Mouse (Mus musculus): ENCODE measurements around the gene Mex3d. TPM values are rescaled to one million over a fixed set of nuclear protein-coding genes. Genes with fewer than 3 reads are reported as not detected.
A peak's percentile ranks its signal among the peaks of the same experiment; 100 is the strongest.

Mex3d gene
- 5.3 and 6.7 TPM in 2 replicates for polyA plus RNA-seq (2014; fragmentation: Nextera tagmentation; extraction: Ambion mirVana)

- Histone ChIP-seq H3K4me2 (ENCODE audit: low read length) (peak within 1 kb of the TSS; percentile 74), H3K9me3 (ENCODE audit: control insufficient read depth, low read length) (no peaks in the 10 kb centered on the region), H3K4me3 (ENCODE audit: low read depth, low read length) (peak within 1 kb of the TSS; percentile 81), H3K4me1 (replicated peaks; ENCODE audit: control insufficient read depth, insufficient read depth, low read length) (peaks cover 31% of the 10 kb centered on the region), H3K36me3 (ENCODE audit: control insufficient read depth, insufficient read depth, low read length) (peaks cover 35% of the 10 kb centered on the region), H3K27ac (ENCODE audit: low read depth) (peak within 1 kb of the TSS; percentile 80), H3K27me3 (replicated peaks; ENCODE audit: control insufficient read depth, insufficient read depth, low read length) (no peaks in the 10 kb centered on the region), H3K9ac (ENCODE audit: low read length) (peak within 1 kb of the TSS; percentile 65)
- 3% methylated on average over 7 of the region's 61 CpGs for WGBS
- DNase-seq (ENCODE audit: low spot score) (peak; percentile 94), ATAC-seq (replicated peaks; ENCODE audit: low FRiP score, low TSS enrichment, low read depth) (peak; percentile 52; the same call in 1 of the 2 replicates)
Observed at GRCm38 (mm10) chr10:80387522-80387959, at the start of gene Mex3d. Gene Mex3d (minus strand): TSS chr10:80387659.

- Histone ChIP-seq H3K27me3 (replicated peaks; ENCODE audit: control insufficient read depth, insufficient read depth, low read length) (no peaks in the 10 kb centered on the region), H3K4me2 (ENCODE audit: low read length) (peak overlapping the region; percentile 20; the same call in 1 of the 2 replicates), H3K4me1 (replicated peaks; ENCODE audit: control insufficient read depth, insufficient read depth, low read length) (peaks cover 20% of the 10 kb centered on the region), H3K9ac (ENCODE audit: low read length) (no peak overlapping the region), H3K4me3 (ENCODE audit: low read depth, low read length) (no peak overlapping the region), H3K9me3 (ENCODE audit: control insufficient read depth, low read length) (no peaks in the 10 kb centered on the region), H3K27ac (ENCODE audit: low read depth) (no peak overlapping the region), H3K36me3 (ENCODE audit: control insufficient read depth, insufficient read depth, low read length) (0 out of 2 replicates have a peak, but pooled peaks cover 1% of the 10 kb centered on the region)
- WGBS, result 11% methylated on average over 9 of the region's 9 CpGs
- DNase-seq (ENCODE audit: low spot score) (no peak), ATAC-seq (replicated peaks; ENCODE audit: low FRiP score, low TSS enrichment, low read depth) (no peak)
Observed at GRCm38 (mm10) chr10:80436276-80436675, 48.8 kb upstream of the Mex3d start.

GRCm38 (mm10) chr10:80435764-80436163 is 48.3 kb upstream of the Mex3d start:
- Histone ChIP-seq H3K36me3 (ENCODE audit: control insufficient read depth, insufficient read depth, low read length) (peaks cover 7% of the 10 kb centered on the region), H3K27me3 (replicated peaks; ENCODE audit: control insufficient read depth, insufficient read depth, low read length) (no peaks in the 10 kb centered on the region), H3K9ac (ENCODE audit: low read length) (no peak overlapping the region), H3K4me3 (ENCODE audit: low read depth, low read length) (no peak overlapping the region), H3K4me1 (replicated peaks; ENCODE audit: control insufficient read depth, insufficient read depth, low read length) (peaks cover 25% of the 10 kb centered on the region), H3K27ac (ENCODE audit: low read depth) (no peak overlapping the region), H3K9me3 (ENCODE audit: control insufficient read depth, low read length) (no peaks in the 10 kb centered on the region), H3K4me2 (ENCODE audit: low read length) (peak overlapping the region; percentile 20; the same call in 1 of the 2 replicates)
- DNase-seq (ENCODE audit: low spot score), result no peak
- no peak for ATAC-seq (replicated peaks; ENCODE audit: low FRiP score, low TSS enrichment, low read depth)
- 51% methylated on average over 7 of the region's 7 CpGs for WGBS

- peaks cover 16% of the 10 kb centered on the region for H3K36me3 ChIP-seq (ENCODE audit: control insufficient read depth, insufficient read depth, low read length)
- ATAC-seq (replicated peaks; ENCODE audit: low FRiP score, low TSS enrichment, low read depth) (no peak), DNase-seq (ENCODE audit: low spot score) (no peak)
- H3K27ac ChIP-seq (ENCODE audit: low read depth), result no peak overlapping the region
- no peak overlapping the region for H3K9ac ChIP-seq (ENCODE audit: low read length)
- no peak overlapping the region for H3K4me3 ChIP-seq (ENCODE audit: low read depth, low read length)
- no peaks in the 10 kb centered on the region for H3K9me3 ChIP-seq (ENCODE audit: control insufficient read depth, low read length)
- no peaks in the 10 kb centered on the region for H3K27me3 ChIP-seq (replicated peaks; ENCODE audit: control insufficient read depth, insufficient read depth, low read length)
- peaks cover 27% of the 10 kb centered on the region for H3K4me1 ChIP-seq (replicated peaks; ENCODE audit: control insufficient read depth, insufficient read depth, low read length)
- no peak overlapping the region for H3K4me2 ChIP-seq (ENCODE audit: low read length)
- 81% methylated on average over 3 of the region's 3 CpGs for WGBS
Observed at GRCm38 (mm10) chr10:80434823-80435222, 47.4 kb upstream of the Mex3d start.

- DNase-seq (ENCODE audit: low spot score) (no peak), ATAC-seq (replicated peaks; ENCODE audit: low FRiP score, low TSS enrichment, low read depth) (no peak)
- Histone ChIP-seq H3K9me3 (ENCODE audit: control insufficient read depth, low read length) (no peaks in the 10 kb centered on the region), H3K27me3 (replicated peaks; ENCODE audit: control insufficient read depth, insufficient read depth, low read length) (no peaks in the 10 kb centered on the region), H3K4me2 (ENCODE audit: low read length) (peak overlapping the region; percentile 31; the same call in 1 of the 2 replicates), H3K36me3 (ENCODE audit: control insufficient read depth, insufficient read depth, low read length) (peaks cover 22% of the 10 kb centered on the region), H3K4me1 (replicated peaks; ENCODE audit: control insufficient read depth, insufficient read depth, low read length) (peaks cover 27% of the 10 kb centered on the region), H3K4me3 (ENCODE audit: low read depth, low read length) (0 out of 2 replicates have a peak overlapping the region, but pooled peaks have one; percentile 52), H3K27ac (ENCODE audit: low read depth) (peak overlapping the region; percentile 97; the same call in 1 of the 2 replicates), H3K9ac (ENCODE audit: low read length) (peak overlapping the region; percentile 13; the same call in 1 of the 2 replicates)
- WGBS, result 14% methylated on average over 8 of the region's 8 CpGs
Observed at GRCm38 (mm10) chr10:80434233-80434592, 46.8 kb upstream of the Mex3d start.

GRCm38 (mm10) chr10:80433513-80434232 is 46.2 kb upstream of the Mex3d start, which contains the start of gene Tcf3:
Gene Tcf3 (minus strand): TSS chr10:80433647.
- Histone ChIP-seq H3K4me1 (replicated peaks; ENCODE audit: control insufficient read depth, insufficient read depth, low read length) (peaks cover 27% of the 10 kb centered on the region), H3K9me3 (ENCODE audit: control insufficient read depth, low read length) (no peaks in the 10 kb centered on the region), H3K36me3 (ENCODE audit: control insufficient read depth, insufficient read depth, low read length) (peaks cover 27% of the 10 kb centered on the region), H3K27me3 (replicated peaks; ENCODE audit: control insufficient read depth, insufficient read depth, low read length) (no peaks in the 10 kb centered on the region), H3K27ac (ENCODE audit: low read depth) (peak within 1 kb of the TSS; percentile 97), H3K4me3 (ENCODE audit: low read depth, low read length) (peak within 1 kb of the TSS; percentile 52), H3K9ac (ENCODE audit: low read length) (peak within 1 kb of the TSS; percentile 98), H3K4me2 (ENCODE audit: low read length) (peak within 1 kb of the TSS; percentile 88)
- DNase-seq (ENCODE audit: low spot score), result peak; percentile 97
- ATAC-seq (replicated peaks; ENCODE audit: low FRiP score, low TSS enrichment, low read depth), result peak; percentile 88
- under 1% methylated on average over 37 of the region's 61 CpGs for WGBS

- Histone ChIP-seq H3K9me3 (ENCODE audit: control insufficient read depth, low read length) (no peaks in the 10 kb centered on the region), H3K4me3 (ENCODE audit: low read depth, low read length) (peak overlapping the region; percentile 52), H3K27ac (ENCODE audit: low read depth) (peak overlapping the region; percentile 97), H3K4me1 (replicated peaks; ENCODE audit: control insufficient read depth, insufficient read depth, low read length) (peaks cover 27% of the 10 kb centered on the region), H3K36me3 (ENCODE audit: control insufficient read depth, insufficient read depth, low read length) (peaks cover 34% of the 10 kb centered on the region), H3K27me3 (replicated peaks; ENCODE audit: control insufficient read depth, insufficient read depth, low read length) (no peaks in the 10 kb centered on the region), H3K9ac (ENCODE audit: low read length) (peak overlapping the region; percentile 98), H3K4me2 (ENCODE audit: low read length) (peak overlapping the region; percentile 88)
- ATAC-seq (replicated peaks; ENCODE audit: low FRiP score, low TSS enrichment, low read depth), result peak; percentile 40
- peak; percentile 80 for DNase-seq (ENCODE audit: low spot score)
- WGBS, result under 1% methylated on average over 47 of the region's 60 CpGs
Observed at GRCm38 (mm10) chr10:80432936-80433512, 45.6 kb upstream of the Mex3d start.

GRCm38 (mm10) chr10:80432387-80432785 is 44.9 kb upstream of the Mex3d start:
- H3K27ac ChIP-seq (ENCODE audit: low read depth), result peak overlapping the region; percentile 97; the same call in 1 of the 2 replicates
- WGBS, result 3% methylated on average over 4 of the region's 4 CpGs
- no peak for DNase-seq (ENCODE audit: low spot score)

More at GRCm38 (mm10) chr10:80432387-80432785, 44.9 kb upstream of the Mex3d start:
- Histone ChIP-seq H3K9ac (ENCODE audit: low read length) (peak overlapping the region; percentile 98), H3K4me1 (replicated peaks; ENCODE audit: control insufficient read depth, insufficient read depth, low read length) (peaks cover 27% of the 10 kb centered on the region), H3K27me3 (replicated peaks; ENCODE audit: control insufficient read depth, insufficient read depth, low read length) (no peaks in the 10 kb centered on the region), H3K9me3 (ENCODE audit: control insufficient read depth, low read length) (no peaks in the 10 kb centered on the region), H3K4me2 (ENCODE audit: low read length) (peak overlapping the region; percentile 88), H3K36me3 (ENCODE audit: control insufficient read depth, insufficient read depth, low read length) (peaks cover 40% of the 10 kb centered on the region), H3K4me3 (ENCODE audit: low read depth, low read length) (peak overlapping the region; percentile 52)
- ATAC-seq (replicated peaks; ENCODE audit: low FRiP score, low TSS enrichment, low read depth), result no peak
